Mouse (Mus musculus): ENCODE measurements around the gene Prkce. TPM values are rescaled to one million over a fixed set of nuclear protein-coding genes. Genes with fewer than 3 reads are reported as not detected.
A peak's percentile ranks its signal among the peaks of the same experiment; 100 is the strongest.

Gene Prkce
- polyA plus RNA-seq, 1 experiment from 2014 or later, result 0.77 TPM

DNA sequence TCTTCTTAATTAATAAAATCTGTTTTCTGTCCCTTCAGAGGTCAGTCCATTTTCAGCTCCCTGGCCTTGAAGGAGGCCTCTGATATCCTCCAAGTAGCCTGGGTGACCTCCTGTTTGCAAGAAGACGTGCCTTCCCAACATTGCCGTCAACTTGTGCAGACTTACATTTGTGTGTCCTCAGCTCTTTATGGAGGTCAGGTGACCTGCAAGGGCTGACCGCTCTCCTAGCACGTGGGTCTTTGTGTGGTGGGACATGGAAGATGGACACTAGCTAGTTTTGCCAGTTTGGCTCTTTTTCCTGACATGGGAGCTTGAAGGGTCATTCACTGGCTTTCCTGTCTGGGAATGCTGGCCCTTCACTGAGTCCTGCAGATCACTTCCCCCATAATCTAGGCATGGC is 440.4 kb downstream of the Prkce start:
- no peaks in the 10 kb centered on the region for H3K4me1 ChIP-seq (ENCODE audit: control insufficient read depth, low read depth, low read length)
- no peak overlapping the region for H3K27ac ChIP-seq (ENCODE audit: low read length)
- H3K4me3 ChIP-seq (ENCODE audit: low read depth, low read length), result no peak overlapping the region
- no peaks in the 10 kb centered on the region for H3K27me3 ChIP-seq (ENCODE audit: control insufficient read depth, insufficient read depth, low read depth, low read length)
- ATAC-seq (ENCODE audit: low read depth), result no peak
- 65% methylated on average over 4 of the region's 4 CpGs for WGBS (ENCODE audit: insufficient replicate concordance)
- no peak overlapping the region for H3K4me2 ChIP-seq (ENCODE audit: low read depth, low read length)
- no peaks in the 10 kb centered on the region for H3K36me3 ChIP-seq (ENCODE audit: control insufficient read depth, insufficient read depth)
- H3K9ac ChIP-seq (ENCODE audit: low read depth, low read length), result no peak overlapping the region
- no peaks in the 10 kb centered on the region for H3K9me3 ChIP-seq (replicated peaks; ENCODE audit: control insufficient read depth, low read length)

GRCm38 (mm10) chr17:86610271-86610969 is 442.8 kb downstream of the Prkce start:
- 42% methylated on average over 8 of the region's 8 CpGs for WGBS (ENCODE audit: insufficient replicate concordance)
- no peaks in the 10 kb centered on the region for H3K36me3 ChIP-seq (ENCODE audit: control insufficient read depth, insufficient read depth)
- H3K4me3 ChIP-seq (ENCODE audit: low read depth, low read length), result no peak overlapping the region
- H3K4me1 ChIP-seq (ENCODE audit: control insufficient read depth, low read depth, low read length), result no peaks in the 10 kb centered on the region
- H3K9ac ChIP-seq (ENCODE audit: low read depth, low read length), result no peak overlapping the region
- H3K9me3 ChIP-seq (replicated peaks; ENCODE audit: control insufficient read depth, low read length), result no peaks in the 10 kb centered on the region
- H3K4me2 ChIP-seq (ENCODE audit: low read depth, low read length), result no peak overlapping the region
- H3K27me3 ChIP-seq (ENCODE audit: control insufficient read depth, insufficient read depth, low read depth, low read length), result no peaks in the 10 kb centered on the region
- H3K27ac ChIP-seq (ENCODE audit: low read length), result no peak overlapping the region
- ATAC-seq (ENCODE audit: low read depth), result no peak

GRCm38 (mm10) chr17:86611772-86612171 is 444.2 kb downstream of the Prkce start:
- Histone ChIP-seq H3K27me3 (ENCODE audit: control insufficient read depth, insufficient read depth, low read depth, low read length) (no peaks in the 10 kb centered on the region), H3K36me3 (ENCODE audit: control insufficient read depth, insufficient read depth) (no peaks in the 10 kb centered on the region), H3K9me3 (replicated peaks; ENCODE audit: control insufficient read depth, low read length) (no peaks in the 10 kb centered on the region), H3K4me1 (ENCODE audit: control insufficient read depth, low read depth, low read length) (no peaks in the 10 kb centered on the region), H3K27ac (ENCODE audit: low read length) (no peak overlapping the region), H3K9ac (ENCODE audit: low read depth, low read length) (no peak overlapping the region), H3K4me3 (ENCODE audit: low read depth, low read length) (no peak overlapping the region), H3K4me2 (ENCODE audit: low read depth, low read length) (no peak overlapping the region)
- no peak for ATAC-seq (ENCODE audit: low read depth)
- 44% methylated on average over 5 of the region's 5 CpGs for WGBS (ENCODE audit: insufficient replicate concordance)

DNA sequence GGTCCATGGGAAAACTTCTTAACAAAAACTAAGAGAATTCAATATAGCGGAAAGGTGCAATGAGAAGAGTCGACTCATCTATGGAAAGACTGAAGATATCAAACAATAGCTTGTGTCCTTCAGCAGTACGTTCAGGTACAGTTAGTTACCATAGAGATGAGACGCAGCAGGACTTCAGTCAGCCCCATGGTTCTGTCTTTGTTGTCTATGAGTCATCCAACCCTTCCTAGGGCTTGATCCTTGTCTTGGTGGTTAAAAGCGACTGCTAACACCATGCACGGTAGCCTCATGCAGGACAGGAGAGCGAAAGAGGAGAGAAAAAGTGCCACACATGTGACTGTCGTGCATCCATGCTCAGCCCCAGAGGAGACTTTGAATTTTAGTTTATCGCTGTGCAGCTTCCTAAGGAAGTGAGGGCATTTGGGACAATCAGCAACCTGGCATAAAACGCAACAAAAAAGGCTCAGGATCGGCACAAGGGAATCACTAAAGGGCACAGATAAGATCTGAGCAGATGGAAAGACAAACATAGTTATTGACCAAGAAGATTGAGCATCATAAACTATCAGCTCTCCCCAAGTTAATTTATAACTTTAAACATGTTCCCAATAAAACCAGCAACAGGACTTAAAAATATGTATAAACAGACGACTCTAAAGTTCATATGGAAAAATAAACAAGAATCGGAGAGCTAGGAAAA is 448.2 kb downstream of the Prkce start:
- no peak for ATAC-seq (ENCODE audit: low read depth)
- 63% methylated on average over 13 of the region's 13 CpGs for WGBS (ENCODE audit: insufficient replicate concordance)
- Histone ChIP-seq H3K36me3 (ENCODE audit: control insufficient read depth, insufficient read depth) (no peaks in the 10 kb centered on the region), H3K4me1 (ENCODE audit: control insufficient read depth, low read depth, low read length) (no peaks in the 10 kb centered on the region), H3K9me3 (replicated peaks; ENCODE audit: control insufficient read depth, low read length) (no peaks in the 10 kb centered on the region), H3K4me3 (ENCODE audit: low read depth, low read length) (no peak overlapping the region), H3K27ac (ENCODE audit: low read length) (no peak overlapping the region), H3K27me3 (ENCODE audit: control insufficient read depth, insufficient read depth, low read depth, low read length) (no peaks in the 10 kb centered on the region), H3K4me2 (ENCODE audit: low read depth, low read length) (no peak overlapping the region), H3K9ac (ENCODE audit: low read depth, low read length) (no peak overlapping the region)

- WGBS (ENCODE audit: insufficient replicate concordance), result 31% methylated on average over 3 of the region's 3 CpGs
- no peak overlapping the region for H3K4me3 ChIP-seq (ENCODE audit: low read depth, low read length)
- no peak for ATAC-seq (ENCODE audit: low read depth)
- no peaks in the 10 kb centered on the region for H3K36me3 ChIP-seq (ENCODE audit: control insufficient read depth, insufficient read depth)
- H3K4me2 ChIP-seq (ENCODE audit: low read depth, low read length), result no peak overlapping the region
- H3K9ac ChIP-seq (ENCODE audit: low read depth, low read length), result no peak overlapping the region
- no peaks in the 10 kb centered on the region for H3K9me3 ChIP-seq (replicated peaks; ENCODE audit: control insufficient read depth, low read length)
- no peaks in the 10 kb centered on the region for H3K27me3 ChIP-seq (ENCODE audit: control insufficient read depth, insufficient read depth, low read depth, low read length)
- no peak overlapping the region for H3K27ac ChIP-seq (ENCODE audit: low read length)
- no peaks in the 10 kb centered on the region for H3K4me1 ChIP-seq (ENCODE audit: control insufficient read depth, low read depth, low read length)
Measured at GRCm38 (mm10) chr17:86617570-86618237, 450.1 kb downstream of the Prkce start.

DNA sequence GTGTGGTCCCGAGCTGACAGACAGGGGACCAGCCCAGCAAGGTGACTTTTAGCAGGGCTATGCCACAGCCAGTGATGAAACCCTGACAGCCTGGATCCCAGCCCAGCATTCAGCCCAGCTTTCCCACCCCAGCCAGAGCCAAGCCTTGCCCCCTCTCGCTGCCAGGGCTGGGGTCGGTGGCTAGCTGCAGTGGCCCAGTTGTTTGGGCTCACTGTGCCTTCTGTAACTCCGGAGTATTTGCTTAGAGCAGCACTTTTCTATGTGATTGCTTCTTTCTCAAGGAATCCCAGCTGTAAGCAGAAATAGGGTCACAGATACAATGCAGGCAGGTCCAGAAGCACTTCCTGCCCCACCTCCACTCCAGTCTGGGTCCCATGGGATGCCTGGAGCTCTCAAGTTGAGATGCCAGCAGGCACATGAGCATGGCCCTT is 450.9 kb downstream of the Prkce start:
- Histone ChIP-seq H3K4me2 (ENCODE audit: low read depth, low read length) (no peak overlapping the region), H3K27me3 (ENCODE audit: control insufficient read depth, insufficient read depth, low read depth, low read length) (no peaks in the 10 kb centered on the region), H3K4me3 (ENCODE audit: low read depth, low read length) (no peak overlapping the region), H3K27ac (ENCODE audit: low read length) (peak overlapping the region; percentile 24; the same call in 1 of the 2 replicates), H3K36me3 (ENCODE audit: control insufficient read depth, insufficient read depth) (no peaks in the 10 kb centered on the region), H3K9me3 (replicated peaks; ENCODE audit: control insufficient read depth, low read length) (no peaks in the 10 kb centered on the region), H3K4me1 (ENCODE audit: control insufficient read depth, low read depth, low read length) (no peaks in the 10 kb centered on the region), H3K9ac (ENCODE audit: low read depth, low read length) (no peak overlapping the region)
- 46% methylated on average over 4 of the region's 4 CpGs for WGBS (ENCODE audit: insufficient replicate concordance)
- ATAC-seq (ENCODE audit: low read depth), result 0 out of 2 replicates have a peak, but pooled peaks have one; percentile 19

- no peaks in the 10 kb centered on the region for H3K9me3 ChIP-seq (replicated peaks; ENCODE audit: control insufficient read depth, low read length)
- H3K4me2 ChIP-seq (ENCODE audit: low read depth, low read length), result no peak overlapping the region
- no peak overlapping the region for H3K27ac ChIP-seq (ENCODE audit: low read length)
- no peaks in the 10 kb centered on the region for H3K36me3 ChIP-seq (ENCODE audit: control insufficient read depth, insufficient read depth)
- H3K9ac ChIP-seq (ENCODE audit: low read depth, low read length), result no peak overlapping the region
- WGBS (ENCODE audit: insufficient replicate concordance), result 78% methylated on average over 3 of the region's 3 CpGs
- no peaks in the 10 kb centered on the region for H3K4me1 ChIP-seq (ENCODE audit: control insufficient read depth, low read depth, low read length)
- H3K27me3 ChIP-seq (ENCODE audit: control insufficient read depth, insufficient read depth, low read depth, low read length), result no peaks in the 10 kb centered on the region
- ATAC-seq (ENCODE audit: low read depth), result no peak
- H3K4me3 ChIP-seq (ENCODE audit: low read depth, low read length), result no peak overlapping the region
Measured at GRCm38 (mm10) chr17:86622862-86623261, 455.3 kb downstream of the Prkce start.

- Histone ChIP-seq H3K27me3 (ENCODE audit: control insufficient read depth, insufficient read depth, low read depth, low read length) (no peaks in the 10 kb centered on the region), H3K4me1 (ENCODE audit: control insufficient read depth, low read depth, low read length) (no peaks in the 10 kb centered on the region), H3K27ac (ENCODE audit: low read length) (no peak overlapping the region), H3K36me3 (ENCODE audit: control insufficient read depth, insufficient read depth) (no peaks in the 10 kb centered on the region), H3K4me2 (ENCODE audit: low read depth, low read length) (no peak overlapping the region), H3K9ac (ENCODE audit: low read depth, low read length) (no peak overlapping the region), H3K4me3 (ENCODE audit: low read depth, low read length) (no peak overlapping the region), H3K9me3 (replicated peaks; ENCODE audit: control insufficient read depth, low read length) (no peaks in the 10 kb centered on the region)
- WGBS (ENCODE audit: insufficient replicate concordance), result 52% methylated on average over 6 of the region's 6 CpGs
- no peak for ATAC-seq (ENCODE audit: low read depth)
Measured at GRCm38 (mm10) chr17:86626523-86626922, 458.9 kb downstream of the Prkce start.

DNA sequence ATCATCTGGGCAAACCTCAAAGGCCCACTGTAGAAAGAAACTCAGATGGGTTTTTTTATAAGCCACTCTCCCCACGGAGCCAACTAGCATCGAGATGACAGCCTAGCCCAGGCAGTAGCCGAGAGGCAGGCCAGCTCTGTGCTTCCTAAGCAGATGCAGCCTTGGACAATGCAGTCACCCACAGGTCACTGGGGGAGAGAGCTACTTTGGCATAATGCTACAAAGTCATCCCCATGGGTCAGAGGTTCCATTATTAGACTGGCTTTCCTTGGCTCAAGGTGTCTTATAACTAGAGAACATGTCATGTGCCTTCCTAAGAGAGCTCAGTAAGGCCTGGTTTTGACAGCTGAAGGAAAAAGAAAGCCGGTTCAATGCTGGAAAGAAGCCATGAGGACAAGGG is 465.5 kb downstream of the Prkce start:
- WGBS (ENCODE audit: insufficient replicate concordance), result 68% methylated on average over 4 of the region's 4 CpGs
- H3K36me3 ChIP-seq (ENCODE audit: control insufficient read depth, insufficient read depth), result no peaks in the 10 kb centered on the region
- H3K4me2 ChIP-seq (ENCODE audit: low read depth, low read length), result no peak overlapping the region
- H3K9me3 ChIP-seq (replicated peaks; ENCODE audit: control insufficient read depth, low read length), result no peaks in the 10 kb centered on the region
- H3K27ac ChIP-seq (ENCODE audit: low read length), result no peak overlapping the region
- H3K27me3 ChIP-seq (ENCODE audit: control insufficient read depth, insufficient read depth, low read depth, low read length), result no peaks in the 10 kb centered on the region
- no peaks in the 10 kb centered on the region for H3K4me1 ChIP-seq (ENCODE audit: control insufficient read depth, low read depth, low read length)
- ATAC-seq (ENCODE audit: low read depth), result no peak
- H3K9ac ChIP-seq (ENCODE audit: low read depth, low read length), result no peak overlapping the region
- H3K4me3 ChIP-seq (ENCODE audit: low read depth, low read length), result no peak overlapping the region
